Mouse (Mus musculus): Measurements from ENCODE around the gene Pck1. TPM values are rescaled to one million over a fixed set of nuclear protein-coding genes. Genes with fewer than 3 reads are reported as not detected.

Pck1 gene
- polyA plus RNA-seq, 1 experiment from 2014 or later: 0.54 TPM

DNA sequence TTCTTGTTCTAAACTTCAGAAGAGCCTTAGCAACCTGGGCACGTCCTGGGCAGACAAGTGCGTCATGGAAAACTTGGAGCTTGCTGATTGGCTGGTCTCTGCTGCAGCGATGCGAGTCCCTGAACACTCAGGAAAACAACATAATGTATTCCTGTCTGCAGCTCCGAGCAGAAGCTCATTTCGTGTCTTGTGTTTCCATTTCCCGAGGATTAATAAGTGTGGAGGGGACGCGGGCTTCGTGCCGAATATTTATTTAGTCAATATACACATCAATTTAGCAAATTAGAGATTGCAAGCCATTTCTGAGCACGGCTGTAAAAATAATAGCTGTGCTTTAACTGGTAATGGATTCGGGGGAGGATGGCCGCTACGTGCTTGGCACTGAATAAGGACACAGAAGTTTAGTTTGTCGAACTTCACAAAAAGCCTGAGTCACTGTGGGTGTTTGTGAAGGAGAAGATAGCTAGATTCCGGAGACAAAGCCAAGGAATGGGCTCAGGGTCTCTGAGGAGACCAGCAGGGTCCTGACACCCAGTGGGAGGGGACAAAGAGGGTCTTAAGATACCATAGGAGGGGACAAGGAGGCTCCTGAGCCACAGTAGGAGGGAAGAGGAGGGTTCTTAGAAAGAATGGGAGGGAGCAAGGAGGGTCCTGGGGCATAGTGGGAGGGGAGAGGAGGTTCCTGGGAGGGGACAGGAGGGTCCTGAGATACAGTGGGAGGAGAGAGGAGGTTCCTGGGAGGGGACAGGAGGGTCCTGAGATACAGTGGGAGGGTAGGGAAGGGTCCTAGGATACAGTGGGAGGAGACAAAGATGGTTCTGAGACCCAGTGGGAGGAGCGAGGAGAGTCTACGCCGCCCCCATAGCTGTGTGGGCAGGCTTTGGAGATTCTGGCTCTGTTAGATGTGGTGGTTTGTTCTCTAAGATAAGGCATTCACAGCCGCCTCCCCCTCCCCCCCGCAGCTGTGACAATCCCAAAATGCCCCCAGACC lies 21.0 kb downstream of the Pck1 start:
- peak overlapping the region; percentile 49 for H3K4me2 ChIP-seq
- H3K4me3 ChIP-seq (replicated peaks): no peak overlapping the region
- ATAC-seq (ENCODE audit: insufficient read depth): peak; percentile 74
- WGBS (ENCODE audit: insufficient replicate concordance): 10% methylated on average over 22 of the region's 22 CpGs
- H3K27me3 ChIP-seq: peaks cover 36% of the 10 kb centered on the region
- H3K9me3 ChIP-seq (replicated peaks): no peaks in the 10 kb centered on the region
- peaks cover 38% of the 10 kb centered on the region for H3K4me1 ChIP-seq (replicated peaks)
- H3K9ac ChIP-seq: no peak overlapping the region
- peak overlapping the region; percentile 55 for H3K27ac ChIP-seq (replicated peaks)
- no peaks in the 10 kb centered on the region for H3K36me3 ChIP-seq (replicated peaks)

GRCm38 (mm10) chr2:173174569-173174968 lies 21.7 kb downstream of the Pck1 start:
- Histone ChIP-seq H3K9ac (no peak overlapping the region), H3K36me3 (replicated peaks) (no peaks in the 10 kb centered on the region), H3K27ac (replicated peaks) (no peak overlapping the region), H3K4me2 (peak overlapping the region; percentile 49), H3K9me3 (replicated peaks) (no peaks in the 10 kb centered on the region), H3K4me3 (replicated peaks) (no peak overlapping the region), H3K27me3 (peaks cover 29% of the 10 kb centered on the region), H3K4me1 (replicated peaks) (peaks cover 38% of the 10 kb centered on the region)
- no peak for ATAC-seq (ENCODE audit: insufficient read depth)
- 26% methylated on average over 1 of the region's 1 CpGs for WGBS (ENCODE audit: insufficient replicate concordance)

- ATAC-seq (ENCODE audit: insufficient read depth): no peak
- WGBS (ENCODE audit: insufficient replicate concordance): 72% methylated on average over 5 of the region's 5 CpGs
- H3K27ac ChIP-seq (replicated peaks): no peak overlapping the region
Measured at GRCm38 (mm10) chr2:173175703-173176102, 22.9 kb downstream of the Pck1 start.

GRCm38 (mm10) chr2:173177481-173177880 lies 24.6 kb downstream of the Pck1 start:
- Histone ChIP-seq H3K4me2 (no peak overlapping the region), H3K4me1 (replicated peaks) (peaks cover 23% of the 10 kb centered on the region), H3K27ac (replicated peaks) (no peak overlapping the region), H3K9ac (no peak overlapping the region), H3K9me3 (replicated peaks) (no peaks in the 10 kb centered on the region), H3K36me3 (replicated peaks) (no peaks in the 10 kb centered on the region), H3K27me3 (peaks cover 23% of the 10 kb centered on the region), H3K4me3 (replicated peaks) (no peak overlapping the region)
- 33% methylated on average over 5 of the region's 5 CpGs for WGBS (ENCODE audit: insufficient replicate concordance)
- ATAC-seq (ENCODE audit: insufficient read depth): no peak

More at GRCm38 (mm10) chr2:173175703-173176102, 22.9 kb downstream of the Pck1 start:
- Histone ChIP-seq H3K4me2 (no peak overlapping the region), H3K9ac (no peak overlapping the region), H3K9me3 (replicated peaks) (no peaks in the 10 kb centered on the region), H3K27me3 (peaks cover 30% of the 10 kb centered on the region), H3K4me1 (replicated peaks) (peaks cover 38% of the 10 kb centered on the region), H3K4me3 (replicated peaks) (no peak overlapping the region), H3K36me3 (replicated peaks) (no peaks in the 10 kb centered on the region)

GRCm38 (mm10) chr2:173177951-173178350 lies 25.1 kb downstream of the Pck1 start:
- peaks cover 19% of the 10 kb centered on the region for H3K4me1 ChIP-seq (replicated peaks)
- no peak overlapping the region for H3K4me3 ChIP-seq (replicated peaks)
- no peaks in the 10 kb centered on the region for H3K9me3 ChIP-seq (replicated peaks)
- 59% methylated on average over 8 of the region's 8 CpGs for WGBS (ENCODE audit: insufficient replicate concordance)
- H3K4me2 ChIP-seq: no peak overlapping the region
- no peak overlapping the region for H3K27ac ChIP-seq (replicated peaks)
- H3K9ac ChIP-seq: no peak overlapping the region
- H3K27me3 ChIP-seq: peaks cover 20% of the 10 kb centered on the region
- ATAC-seq (ENCODE audit: insufficient read depth): no peak
- no peaks in the 10 kb centered on the region for H3K36me3 ChIP-seq (replicated peaks)

- H3K9ac ChIP-seq: no peak overlapping the region
- no peaks in the 10 kb centered on the region for H3K36me3 ChIP-seq (replicated peaks)
- no peak overlapping the region for H3K4me3 ChIP-seq (replicated peaks)
- H3K4me1 ChIP-seq (replicated peaks): peaks cover 8% of the 10 kb centered on the region
- H3K27ac ChIP-seq (replicated peaks): no peak overlapping the region
- H3K9me3 ChIP-seq (replicated peaks): no peaks in the 10 kb centered on the region
- ATAC-seq (ENCODE audit: insufficient read depth): no peak
- H3K27me3 ChIP-seq: peaks cover 17% of the 10 kb centered on the region; the same call in 1 of the 2 replicates
- H3K4me2 ChIP-seq: no peak overlapping the region
- 54% methylated on average over 7 of the region's 7 CpGs for WGBS (ENCODE audit: insufficient replicate concordance)
Measured at GRCm38 (mm10) chr2:173179046-173179445, 26.2 kb downstream of the Pck1 start.

DNA sequence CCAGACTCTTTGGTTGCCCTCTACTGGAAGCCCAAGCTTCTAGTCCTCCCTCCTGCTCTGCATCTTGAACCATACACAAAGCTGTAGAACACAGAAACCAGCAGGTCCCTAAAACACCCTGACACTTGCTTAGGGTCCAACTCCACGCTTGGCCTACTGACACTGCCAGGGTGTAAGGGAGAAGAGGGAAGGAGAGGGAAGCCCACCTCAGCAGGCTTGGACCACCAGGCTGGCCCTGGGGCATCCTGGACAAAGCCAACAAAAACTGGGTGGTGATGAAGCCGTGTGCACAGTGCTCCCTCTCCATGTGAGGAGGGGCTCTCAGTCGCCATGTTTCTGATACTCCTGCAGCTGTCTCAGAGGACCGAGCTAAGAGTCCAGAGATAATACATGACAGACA lies 27.2 kb downstream of the Pck1 start:
- H3K9me3 ChIP-seq (replicated peaks): no peaks in the 10 kb centered on the region
- H3K27ac ChIP-seq (replicated peaks): no peak overlapping the region
- no peak for ATAC-seq (ENCODE audit: insufficient read depth)
- H3K4me1 ChIP-seq (replicated peaks): no peaks in the 10 kb centered on the region
- WGBS (ENCODE audit: insufficient replicate concordance): 62% methylated on average over 4 of the region's 4 CpGs
- no peaks in the 10 kb centered on the region for H3K36me3 ChIP-seq (replicated peaks)
- H3K4me2 ChIP-seq: no peak overlapping the region
- H3K9ac ChIP-seq: no peak overlapping the region
- no peak overlapping the region for H3K4me3 ChIP-seq (replicated peaks)
- peaks cover 24% of the 10 kb centered on the region; the same call in 1 of the 2 replicates for H3K27me3 ChIP-seq

GRCm38 (mm10) chr2:173180721-173181388 lies 28.0 kb downstream of the Pck1 start:
- Histone ChIP-seq H3K4me1 (replicated peaks) (no peaks in the 10 kb centered on the region), H3K9ac (no peak overlapping the region), H3K27ac (replicated peaks) (no peak overlapping the region), H3K27me3 (peaks cover 27% of the 10 kb centered on the region), H3K9me3 (replicated peaks) (no peaks in the 10 kb centered on the region), H3K4me3 (replicated peaks) (no peak overlapping the region), H3K36me3 (replicated peaks) (no peaks in the 10 kb centered on the region), H3K4me2 (no peak overlapping the region)
- no peak for ATAC-seq (ENCODE audit: insufficient read depth)
- WGBS (ENCODE audit: insufficient replicate concordance): 64% methylated on average over 11 of the region's 11 CpGs

DNA sequence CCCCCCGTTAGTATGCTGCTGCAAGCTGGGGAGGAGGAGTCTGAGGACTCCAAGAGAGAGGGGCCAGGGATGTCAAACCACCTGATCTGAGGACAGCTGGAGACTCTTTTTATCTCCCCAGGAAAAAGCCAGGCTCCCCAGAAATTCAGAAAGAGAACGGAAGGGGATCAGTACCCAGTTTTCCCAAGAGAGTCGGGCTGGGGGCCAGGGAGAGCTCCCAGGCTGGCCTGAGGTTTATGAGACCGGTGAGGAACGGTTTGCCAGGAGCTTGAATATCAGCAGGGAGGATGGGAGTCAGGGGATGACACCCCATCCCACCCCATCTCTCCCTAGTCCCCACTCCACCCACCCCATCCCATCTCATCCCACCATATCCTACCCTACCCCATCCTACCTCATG lies 28.6 kb downstream of the Pck1 start:
- no peak for ATAC-seq (ENCODE audit: insufficient read depth)
- no peaks in the 10 kb centered on the region for H3K36me3 ChIP-seq (replicated peaks)
- H3K9me3 ChIP-seq (replicated peaks): no peaks in the 10 kb centered on the region
- WGBS (ENCODE audit: insufficient replicate concordance): 62% methylated on average over 5 of the region's 5 CpGs
- H3K27me3 ChIP-seq: peaks cover 27% of the 10 kb centered on the region
- no peak overlapping the region for H3K27ac ChIP-seq (replicated peaks)
- H3K4me2 ChIP-seq: no peak overlapping the region
- H3K4me3 ChIP-seq (replicated peaks): no peak overlapping the region
- peaks cover under 1% of the 10 kb centered on the region; the same call in 1 of the 2 replicates for H3K4me1 ChIP-seq (replicated peaks)
- H3K9ac ChIP-seq: no peak overlapping the region

DNA sequence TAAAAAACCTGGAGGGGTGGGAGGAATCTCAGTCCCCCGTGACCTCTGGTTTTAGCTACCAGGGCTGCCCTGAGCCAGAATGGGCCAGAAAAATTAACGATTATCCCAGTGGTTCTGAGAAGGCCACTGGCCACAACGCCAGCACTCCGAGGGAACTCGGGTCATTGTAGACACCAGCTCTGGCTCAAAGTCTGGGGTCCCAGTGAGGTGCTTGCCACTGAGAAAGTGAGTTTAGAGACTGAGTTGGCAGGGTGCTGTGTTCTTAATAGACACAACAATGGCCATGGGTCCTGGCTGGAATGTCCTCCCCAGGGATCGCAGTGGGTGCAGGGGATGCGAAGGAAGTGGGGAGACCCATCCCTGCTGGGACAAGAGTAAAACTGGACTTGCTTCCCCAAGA lies 29.1 kb downstream of the Pck1 start:
- Histone ChIP-seq H3K4me1 (replicated peaks) (peaks cover 5% of the 10 kb centered on the region; the same call in 1 of the 2 replicates), H3K9ac (no peak overlapping the region), H3K27me3 (peaks cover 30% of the 10 kb centered on the region), H3K27ac (replicated peaks) (no peak overlapping the region), H3K4me2 (no peak overlapping the region), H3K36me3 (replicated peaks) (no peaks in the 10 kb centered on the region), H3K4me3 (replicated peaks) (no peak overlapping the region), H3K9me3 (replicated peaks) (no peaks in the 10 kb centered on the region)
- 69% methylated on average over 7 of the region's 7 CpGs for WGBS (ENCODE audit: insufficient replicate concordance)
- ATAC-seq (ENCODE audit: insufficient read depth): no peak

GRCm38 (mm10) chr2:173182796-173183195 lies 29.9 kb downstream of the Pck1 start:
- no peak for ATAC-seq (ENCODE audit: insufficient read depth)
- Histone ChIP-seq H3K27ac (replicated peaks) (no peak overlapping the region), H3K9ac (no peak overlapping the region), H3K4me1 (replicated peaks) (peaks cover 7% of the 10 kb centered on the region; the same call in 1 of the 2 replicates), H3K4me3 (replicated peaks) (no peak overlapping the region), H3K27me3 (peaks cover 30% of the 10 kb centered on the region), H3K9me3 (replicated peaks) (no peaks in the 10 kb centered on the region), H3K4me2 (no peak overlapping the region), H3K36me3 (replicated peaks) (no peaks in the 10 kb centered on the region)
- WGBS (ENCODE audit: insufficient replicate concordance): 59% methylated on average over 7 of the region's 7 CpGs

All from liver, embryonic 15.5 days (tissue).